Mouse (Mus musculus): ENCODE data around the gene Ctsg.
"Not testable (repeated sequence)": the region's sequence is repeated elsewhere in the genome, so short reads cannot be mapped to it uniquely, and the experiment has no call there.

- TF ChIP-seq CHD2 (IDR thresholded peaks at IDR 0.05; ENCODE audit: low read depth, low read length); MAFK (IDR thresholded peaks at IDR 0.05; ENCODE audit: insufficient read depth, low read depth, low read length): not testable (repeated sequence)
Measured at GRCm38 (mm10) chr14:56132508-56132907, 30.1 kb upstream of the Ctsg start, which contains the start of gene Gzmd.
